Mouse (Mus musculus) kidney, postnatal 14 days (tissue): ENCODE measurements at regions not wholly inside any gene's neighbourhood (a gene's known extent, or its start where the extent isn't known, plus 50 kb on each side); places are given as distances from the start of the nearest gene placed in this dataset.
A peak's percentile ranks its signal among the peaks of the same experiment; 100 is the strongest.
"Not testable (repeated sequence)": the region's sequence is repeated elsewhere in the genome, so short reads cannot be mapped to it uniquely, and the experiment has no call there.

Experiments
- DNase-seq: peaks from one replicate; pipeline ENCODE4 v3.0.0; 2022; ENCODE audit warnings: mixed read lengths

GRCm38 (mm10) chr17:7537210-7537609 is 151.9 kb upstream of the Unc93a2 start:
- no peak for DNase-seq

GRCm38 (mm10) chr17:7534386-7535059 is 149.3 kb upstream of the Unc93a2 start:
- DNase-seq = no peak

- DNase-seq = no peak
Observed at GRCm38 (mm10) chr17:7533552-7533951, 148.3 kb upstream of the Unc93a2 start.

- no peak for DNase-seq
Observed at GRCm38 (mm10) chr17:7532618-7533017, 147.4 kb upstream of the Unc93a2 start.

- DNase-seq = no peak
Observed at GRCm38 (mm10) chr17:7529304-7529703, 144.0 kb upstream of the Unc93a2 start.

- peak; percentile 25 for DNase-seq
Observed at GRCm38 (mm10) chr17:7527681-7528080, 142.4 kb upstream of the Unc93a2 start.

- DNase-seq = not testable (repeated sequence)
Observed at GRCm38 (mm10) chr17:7524497-7524896, 139.2 kb upstream of the Unc93a2 start.

- peak; percentile 39 for DNase-seq
Observed at GRCm38 (mm10) chr17:7521127-7521526, 135.9 kb upstream of the Unc93a2 start.
